Mouse (Mus musculus) NIH3T3 (cell line): ENCODE data around the gene Osbpl8.
"Not testable (repeated sequence)": the region's sequence is repeated elsewhere in the genome, so short reads cannot be mapped to it uniquely, and the experiment has no call there.

Experiments used
- DNase-seq: peaks from one replicate; pipeline ENCODE4 v3.0.0-alpha.2; 2012; ENCODE audit warnings: low read depth

The Osbpl8 gene

GRCm38 (mm10) chr10:111164304-111165218 lies at the start of gene Osbpl8:
TSS of gene Osbpl8 (plus strand) at chr10:111164752.
- DNase-seq: peak; percentile 99

GRCm38 (mm10) chr10:111117198-111117845 lies 47.2 kb upstream of the Osbpl8 start:
- no peak for DNase-seq

GRCm38 (mm10) chr10:111118292-111118691 lies 46.3 kb upstream of the Osbpl8 start:
- DNase-seq: no peak

- no peak for DNase-seq
Measured at GRCm38 (mm10) chr10:111118991-111119650, 45.4 kb upstream of the Osbpl8 start.

- DNase-seq: no peak
Measured at GRCm38 (mm10) chr10:111119756-111120155, 44.8 kb upstream of the Osbpl8 start.

- no peak for DNase-seq
Measured at GRCm38 (mm10) chr10:111122864-111123398, 41.6 kb upstream of the Osbpl8 start.

- DNase-seq: no peak
Measured at GRCm38 (mm10) chr10:111124175-111124574, 40.4 kb upstream of the Osbpl8 start.

GRCm38 (mm10) chr10:111124767-111125315 lies 39.7 kb upstream of the Osbpl8 start:
- DNase-seq: no peak

- DNase-seq: peak; percentile 69
Measured at GRCm38 (mm10) chr10:111127388-111127787, 37.2 kb upstream of the Osbpl8 start.

GRCm38 (mm10) chr10:111128493-111128892 lies 36.1 kb upstream of the Osbpl8 start:
- DNase-seq: no peak

- DNase-seq: no peak
Measured at GRCm38 (mm10) chr10:111129867-111130620, 34.5 kb upstream of the Osbpl8 start.

- no peak for DNase-seq
Measured at GRCm38 (mm10) chr10:111130872-111131271, 33.7 kb upstream of the Osbpl8 start.

GRCm38 (mm10) chr10:111133271-111133670 lies 31.3 kb upstream of the Osbpl8 start:
- DNase-seq: no peak

- no peak for DNase-seq
Measured at GRCm38 (mm10) chr10:111133936-111134335, 30.6 kb upstream of the Osbpl8 start.

GRCm38 (mm10) chr10:111134412-111134957 lies 30.1 kb upstream of the Osbpl8 start:
- DNase-seq: no peak

GRCm38 (mm10) chr10:111136306-111136705 lies 28.2 kb upstream of the Osbpl8 start:
- DNase-seq: not testable (repeated sequence)

- DNase-seq: no peak
Measured at GRCm38 (mm10) chr10:111137905-111138304, 26.6 kb upstream of the Osbpl8 start.

GRCm38 (mm10) chr10:111139170-111139569 lies 25.4 kb upstream of the Osbpl8 start:
- DNase-seq: no peak

- peak; percentile 60 for DNase-seq
Measured at GRCm38 (mm10) chr10:111139881-111140280, 24.7 kb upstream of the Osbpl8 start.

GRCm38 (mm10) chr10:111144371-111144959 lies 20.1 kb upstream of the Osbpl8 start:
- no peak for DNase-seq

- DNase-seq: peak; percentile 63
Measured at GRCm38 (mm10) chr10:111149761-111150160, 14.8 kb upstream of the Osbpl8 start.
